Mouse (Mus musculus) embryonic facial prominence, embryonic 13.5 days (tissue): ENCODE results near the gene Gm45716. TPM values are rescaled to one million over a fixed set of nuclear protein-coding genes. Genes with fewer than 3 reads are reported as not detected.

Experiments used
- ATAC-seq: fragments of 200-750 bp; cut with Nextera tagmentation; 2 replicates; pipeline ENCODE4 v1.8.0; 2017; ENCODE audit warnings: low read depth; ENCODE audit not compliant: insufficient number of reproducible peaks, insufficient read depth, low FRiP score, low TSS enrichment
- H3K27ac ChIP-seq: fragments of 300-500 bp; sonication (generic); 2 replicates; pipeline ENCODE4 v1.5.1; 2015; ENCODE audit warnings: moderate library complexity, mild to moderate bottlenecking, inconsistent platforms
- H3K27me3 ChIP-seq: fragments of 300-500 bp; sonication (generic); 2 replicates; pipeline ENCODE4 v1.6.1; 2015; ENCODE audit warnings: mild to moderate bottlenecking, inconsistent platforms
- H3K36me3 ChIP-seq: fragments of 300-500 bp; sonication (generic); 2 replicates; pipeline ENCODE4 v1.6.1; 2015; ENCODE audit warnings: mild to moderate bottlenecking, inconsistent platforms
- H3K4me1 ChIP-seq: fragments of 300-500 bp; sonication (generic); 2 replicates; pipeline ENCODE4 v1.6.1; 2015; ENCODE audit warnings: inconsistent platforms
- H3K4me2 ChIP-seq: fragments of 300-500 bp; sonication (generic); 2 replicates; pipeline ENCODE4 v1.6.1; 2015; ENCODE audit warnings: moderate library complexity, mild to moderate bottlenecking, inconsistent platforms
- H3K4me3 ChIP-seq: fragments of 300-500 bp; sonication (generic); 2 replicates; pipeline ENCODE4 v1.5.1; 2015; ENCODE audit warnings: mild to moderate bottlenecking, inconsistent platforms
- H3K9ac ChIP-seq: fragments of 300-500 bp; sonication (generic); 2 replicates; pipeline ENCODE4 v1.6.1; 2015; ENCODE audit warnings: mild to moderate bottlenecking, inconsistent platforms
- H3K9me3 ChIP-seq: fragments of 300-500 bp; sonication (generic); 2 replicates; pipeline ENCODE4 v1.6.1; 2016; ENCODE audit warnings: inconsistent platforms
- WGBS: fragments of 180-500 bp; shearing (Covaris S2); methylation state at CpG from one replicate; pipeline ENCODE4 v1.1.7; 2015; ENCODE audit warnings: mixed read lengths; 5-methylcytosine and 5-hydroxymethylcytosine counted together
- polyA plus RNA-seq: library from polyadenylated mRNA; unstranded; fragments of >200 nt; fragmentation: Nextera tagmentation; extraction: Ambion mirVana; gene quantifications from 2 replicates; pipeline ENCODE4 v1.2.1, GENCODE M21; 2015

Gm45716 gene
- polyA plus RNA-seq, 1 experiment from 2014 or later = 11.5 TPM

DNA sequence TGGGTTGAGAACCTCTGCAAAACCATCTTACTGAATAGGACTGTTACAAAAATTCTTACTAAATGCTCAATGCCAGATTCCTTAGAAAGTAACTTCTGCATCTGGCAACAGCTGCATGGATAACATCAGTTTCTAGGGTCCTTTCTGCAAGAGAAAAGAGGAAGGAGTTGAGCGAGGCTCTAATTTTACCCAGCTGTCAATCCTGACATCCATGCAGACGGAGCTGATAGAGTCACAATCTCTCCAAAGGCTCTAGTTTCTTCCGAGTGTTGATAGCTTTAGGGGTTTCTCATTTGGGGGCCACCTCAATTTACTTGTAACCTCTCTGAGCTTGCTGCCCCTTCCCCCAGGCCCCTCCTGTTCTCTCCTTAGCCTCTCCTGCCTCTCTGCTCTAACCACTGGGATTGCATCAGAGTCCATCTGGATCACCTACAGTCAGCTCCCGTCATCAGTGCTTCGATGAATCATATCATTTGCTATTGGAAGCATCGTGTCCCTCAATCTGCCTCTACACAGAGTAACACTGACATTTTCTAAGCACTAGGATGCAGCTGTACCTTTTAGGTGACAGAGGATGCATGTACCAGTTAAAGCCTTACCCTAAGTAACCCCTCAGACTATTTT lies 32.7 kb downstream of the Gm45716 start:
- Histone ChIP-seq H3K4me1 (peaks cover 17% of the 10 kb centered on the region), H3K27ac (peak overlapping the region; percentile 49), H3K9me3 (no peaks in the 10 kb centered on the region), H3K4me2 (no peak overlapping the region), H3K9ac (no peak overlapping the region), H3K36me3 (no peaks in the 10 kb centered on the region), H3K4me3 (no peak overlapping the region), H3K27me3 (no peaks in the 10 kb centered on the region)
- WGBS = 38% methylated on average over 6 of the region's 6 CpGs
- ATAC-seq = no peak

DNA sequence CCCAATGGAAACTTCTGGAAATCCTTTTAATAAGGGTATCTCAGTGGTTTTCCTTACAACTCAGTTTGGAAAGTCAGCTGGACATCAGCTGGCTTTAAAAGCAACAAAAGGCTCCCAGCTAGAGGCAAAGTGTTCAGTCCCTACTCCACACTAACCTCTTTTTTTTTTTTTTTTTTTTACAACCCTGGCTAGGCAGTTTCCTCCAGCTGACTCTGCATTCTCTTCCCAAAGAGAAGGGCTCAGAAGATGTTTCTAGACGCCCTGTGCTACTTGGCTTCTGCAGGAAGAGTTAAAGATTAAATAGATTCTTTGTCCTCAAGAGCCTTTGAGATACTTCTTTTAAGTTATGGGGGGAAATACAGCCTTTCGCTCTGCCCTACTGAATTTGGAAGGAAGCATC lies 33.3 kb downstream of the Gm45716 start:
- Histone ChIP-seq H3K4me1 (peaks cover 17% of the 10 kb centered on the region), H3K4me3 (no peak overlapping the region), H3K9ac (no peak overlapping the region), H3K27me3 (no peaks in the 10 kb centered on the region), H3K4me2 (no peak overlapping the region), H3K27ac (0 out of 2 replicates have a peak overlapping the region, but pooled peaks have one; percentile 49), H3K36me3 (no peaks in the 10 kb centered on the region), H3K9me3 (no peaks in the 10 kb centered on the region)
- no peak for ATAC-seq
- WGBS = 16% methylated on average over 2 of the region's 2 CpGs

DNA sequence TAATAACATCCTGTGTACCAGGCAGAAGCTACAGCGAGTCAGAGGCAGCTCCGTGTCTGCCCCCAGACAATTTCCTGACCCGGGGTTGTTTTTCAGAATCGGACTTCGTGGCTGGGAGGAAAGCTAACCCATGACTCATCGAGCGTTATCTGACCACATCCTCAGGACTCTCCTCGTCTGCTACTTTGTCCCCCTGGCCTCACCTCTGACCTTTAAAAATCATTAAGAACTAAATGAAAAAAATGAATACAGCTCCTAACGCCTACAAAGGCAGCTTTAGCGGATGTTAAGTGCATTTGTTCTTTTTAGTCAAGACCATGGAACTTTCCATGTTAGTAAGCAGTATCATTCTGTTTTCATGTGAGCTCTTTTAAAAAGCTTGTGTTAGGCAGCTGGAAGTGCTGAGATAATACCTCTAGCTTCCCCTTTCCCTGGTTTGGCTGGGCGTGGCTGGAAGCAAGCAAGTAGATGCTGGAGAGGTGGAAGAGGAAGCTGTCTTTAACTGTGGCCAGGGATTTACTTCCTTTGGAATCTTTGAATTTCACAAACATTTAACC lies 37.5 kb downstream of the Gm45716 start:
- H3K4me1 ChIP-seq = peaks cover 16% of the 10 kb centered on the region
- H3K4me3 ChIP-seq = no peak overlapping the region
- WGBS = 51% methylated on average over 11 of the region's 11 CpGs
- no peaks in the 10 kb centered on the region for H3K9me3 ChIP-seq
- no peak for ATAC-seq
- H3K9ac ChIP-seq = no peak overlapping the region
- H3K27ac ChIP-seq = no peak overlapping the region
- no peaks in the 10 kb centered on the region for H3K36me3 ChIP-seq
- H3K27me3 ChIP-seq = no peaks in the 10 kb centered on the region
- no peak overlapping the region for H3K4me2 ChIP-seq

DNA sequence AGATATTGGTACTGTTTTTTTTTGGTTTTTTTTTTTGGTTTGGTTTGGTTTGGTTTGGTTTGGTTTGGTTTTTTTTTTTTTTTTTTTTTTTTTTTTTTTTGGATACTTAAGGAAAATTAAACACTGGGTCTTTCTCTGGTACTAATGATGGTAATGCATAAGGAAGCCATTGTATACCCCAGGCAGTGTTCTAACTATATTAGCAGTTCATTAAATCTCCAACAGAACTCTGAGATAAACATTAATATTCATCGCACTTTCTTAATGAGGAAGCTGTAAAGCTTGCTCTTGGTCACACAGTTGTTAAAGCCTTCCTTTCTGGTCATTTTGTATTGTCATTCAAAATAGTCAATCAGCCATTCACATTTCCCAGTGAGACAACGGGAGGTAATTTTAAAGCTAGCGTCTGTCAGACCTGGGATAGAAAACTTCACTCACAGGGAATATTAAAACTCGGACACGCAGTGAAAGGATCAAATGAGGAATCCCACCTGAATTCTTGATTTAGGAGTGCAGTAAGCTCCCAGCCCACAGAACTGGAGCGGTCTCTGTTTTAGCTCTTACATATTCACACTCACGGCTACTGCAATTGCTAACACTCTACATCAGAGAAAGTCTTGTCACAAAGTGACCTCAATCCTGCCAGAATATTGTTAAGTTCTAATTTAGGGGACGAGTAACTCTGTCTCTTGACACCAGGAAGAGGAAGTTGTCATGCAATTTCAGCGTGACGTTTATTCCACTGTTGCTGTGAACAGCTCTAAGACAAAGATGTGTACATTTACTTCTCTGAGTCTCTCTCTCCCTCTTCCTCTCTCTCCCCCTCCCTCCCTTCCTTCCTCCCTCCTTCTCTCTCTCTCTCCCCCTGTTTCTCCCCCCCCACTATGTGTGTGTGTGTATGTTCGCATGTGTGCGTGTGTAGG lies 39.8 kb downstream of the Gm45716 start:
- Histone ChIP-seq H3K27me3 (no peaks in the 10 kb centered on the region), H3K9ac (no peak overlapping the region), H3K36me3 (no peaks in the 10 kb centered on the region), H3K9me3 (no peaks in the 10 kb centered on the region), H3K4me3 (no peak overlapping the region), H3K4me1 (0 out of 2 replicates have a peak, but pooled peaks cover 11% of the 10 kb centered on the region), H3K27ac (no peak overlapping the region), H3K4me2 (no peak overlapping the region)
- no peak for ATAC-seq
- WGBS = 64% methylated on average over 12 of the region's 12 CpGs

DNA sequence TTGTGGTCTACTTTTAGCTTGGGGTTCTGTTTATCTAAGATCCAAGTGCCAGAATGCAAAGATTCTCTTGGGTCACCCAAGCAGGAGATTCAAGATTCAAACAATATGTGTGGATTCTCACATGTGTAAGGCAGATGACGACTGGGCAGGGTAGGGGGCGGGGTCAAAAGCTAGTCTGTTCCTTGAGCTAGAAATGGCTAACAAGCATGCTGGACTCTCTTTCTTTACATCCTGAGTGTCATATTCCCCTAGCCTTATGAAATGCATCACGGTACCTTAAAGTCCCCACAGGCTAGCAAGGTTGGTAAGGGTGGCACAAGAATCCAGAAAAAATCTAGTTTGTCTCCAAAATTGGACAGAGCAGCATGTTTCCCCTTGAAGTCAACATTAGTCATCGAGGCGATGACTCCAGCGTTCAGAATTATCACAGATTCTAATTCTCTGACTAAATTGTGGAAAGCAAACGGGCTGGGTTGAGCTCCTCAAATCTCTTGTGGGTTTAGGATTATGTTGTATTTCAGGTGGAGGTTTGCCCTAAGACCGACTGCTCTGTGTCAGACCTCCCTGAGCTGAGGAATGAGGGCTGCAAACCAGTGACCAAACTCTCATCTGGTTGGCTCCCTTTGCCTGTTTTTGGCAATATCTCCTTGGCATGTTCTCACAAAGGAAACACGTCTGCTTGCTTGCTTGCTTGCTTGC lies 40.9 kb downstream of the Gm45716 start:
- 0 out of 2 replicates have a peak, but pooled peaks cover 11% of the 10 kb centered on the region for H3K4me1 ChIP-seq
- no peaks in the 10 kb centered on the region for H3K27me3 ChIP-seq
- H3K4me3 ChIP-seq = no peak overlapping the region
- ATAC-seq = no peak
- no peak overlapping the region for H3K27ac ChIP-seq
- no peak overlapping the region for H3K9ac ChIP-seq
- H3K4me2 ChIP-seq = no peak overlapping the region
- H3K9me3 ChIP-seq = no peaks in the 10 kb centered on the region
- 69% methylated on average over 9 of the region's 9 CpGs for WGBS
- H3K36me3 ChIP-seq = no peaks in the 10 kb centered on the region

DNA sequence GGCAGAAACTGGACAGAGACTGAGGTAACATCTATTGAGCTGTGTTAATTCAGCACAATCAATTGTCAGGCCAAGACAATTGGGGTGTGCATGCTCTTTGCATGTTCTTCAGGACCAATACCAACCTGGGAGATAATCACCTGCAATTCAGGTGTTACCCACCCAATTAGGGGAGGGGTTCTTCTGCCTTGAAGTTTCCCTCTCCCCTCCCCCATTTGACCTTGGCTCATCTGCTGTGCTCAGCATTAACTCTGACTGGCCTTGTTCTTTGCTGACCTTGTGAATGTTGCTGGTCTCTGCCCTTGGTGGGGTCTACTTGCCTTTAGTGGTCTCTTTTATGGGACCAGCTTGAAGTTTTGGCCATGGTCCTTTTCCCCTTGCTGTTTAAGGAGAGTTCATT lies 42.3 kb downstream of the Gm45716 start:
- H3K4me2 ChIP-seq = no peak overlapping the region
- no peaks in the 10 kb centered on the region for H3K9me3 ChIP-seq
- H3K4me1 ChIP-seq = 0 out of 2 replicates have a peak, but pooled peaks cover 11% of the 10 kb centered on the region
- H3K4me3 ChIP-seq = no peak overlapping the region
- H3K36me3 ChIP-seq = no peaks in the 10 kb centered on the region
- no peaks in the 10 kb centered on the region for H3K27me3 ChIP-seq
- H3K27ac ChIP-seq = no peak overlapping the region
- ATAC-seq = no peak
- no peak overlapping the region for H3K9ac ChIP-seq

DNA sequence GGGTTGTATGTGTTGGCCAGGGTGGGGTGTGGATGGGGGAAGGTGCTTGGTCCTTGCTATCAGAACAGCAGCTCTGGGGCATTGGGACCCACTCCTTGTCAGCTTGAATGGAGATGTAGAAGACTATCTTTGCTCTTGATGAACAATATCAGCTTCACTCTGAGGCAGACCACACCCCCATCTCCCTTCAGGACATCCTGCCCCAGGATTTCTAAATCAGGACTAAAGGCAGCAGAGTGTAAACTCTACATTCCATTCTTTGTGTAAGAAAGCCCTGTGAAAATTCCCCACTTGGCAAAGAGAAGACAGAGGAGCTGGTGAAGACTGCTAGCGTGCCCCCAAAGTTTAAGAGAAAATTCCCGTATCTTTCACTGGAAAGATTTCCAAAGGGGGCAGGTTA lies 43.2 kb downstream of the Gm45716 start:
- Histone ChIP-seq H3K4me1 (0 out of 2 replicates have a peak, but pooled peaks cover 11% of the 10 kb centered on the region), H3K36me3 (no peaks in the 10 kb centered on the region), H3K4me3 (no peak overlapping the region), H3K27ac (no peak overlapping the region), H3K9me3 (no peaks in the 10 kb centered on the region), H3K9ac (no peak overlapping the region), H3K27me3 (no peaks in the 10 kb centered on the region), H3K4me2 (no peak overlapping the region)
- WGBS = 65% methylated on average over 2 of the region's 2 CpGs
- ATAC-seq = no peak

DNA sequence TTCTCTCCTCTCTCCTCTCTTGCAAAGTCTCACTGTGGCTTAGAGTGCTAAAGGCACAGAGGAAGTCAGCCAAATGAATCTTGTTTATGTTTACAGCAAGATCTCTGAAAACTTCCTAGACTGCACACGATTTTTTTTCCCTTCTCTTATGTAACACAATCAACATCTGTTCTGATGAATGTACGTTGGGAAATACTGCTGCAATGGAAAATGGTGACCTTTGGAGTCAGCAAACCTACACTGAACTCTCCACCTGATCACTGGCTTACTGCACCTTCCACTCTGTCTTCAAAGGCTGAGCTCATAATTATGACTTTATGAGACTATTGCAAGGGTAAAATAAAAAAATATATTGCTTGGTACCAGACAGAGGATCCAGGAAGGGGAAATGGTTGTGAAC lies 44.1 kb downstream of the Gm45716 start:
- 0 out of 2 replicates have a peak, but pooled peaks cover 11% of the 10 kb centered on the region for H3K4me1 ChIP-seq
- H3K4me3 ChIP-seq = no peak overlapping the region
- WGBS = 47% methylated on average over 2 of the region's 2 CpGs
- ATAC-seq = no peak
- no peaks in the 10 kb centered on the region for H3K9me3 ChIP-seq
- no peak overlapping the region for H3K4me2 ChIP-seq
- no peak overlapping the region for H3K27ac ChIP-seq
- H3K27me3 ChIP-seq = no peaks in the 10 kb centered on the region
- H3K9ac ChIP-seq = no peak overlapping the region
- H3K36me3 ChIP-seq = no peaks in the 10 kb centered on the region

DNA sequence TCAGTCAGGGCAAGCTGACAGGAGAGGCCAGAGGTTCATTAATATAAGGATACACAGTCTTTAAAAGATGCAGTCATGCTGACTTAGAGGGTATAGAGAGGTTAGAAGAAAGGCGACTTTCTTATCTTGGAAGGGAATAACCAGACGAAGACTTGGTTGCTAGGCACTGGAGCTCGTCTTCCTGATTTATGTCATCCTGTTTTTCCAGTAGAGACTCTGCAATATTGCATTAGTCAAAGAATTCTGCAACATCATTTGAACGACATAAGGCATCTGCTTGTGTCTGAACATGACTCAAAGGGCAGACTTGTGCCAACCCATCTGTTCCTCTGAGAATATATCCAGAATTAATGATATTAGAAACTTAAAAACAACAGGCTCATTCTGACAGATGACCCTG lies 45.2 kb downstream of the Gm45716 start:
- WGBS = 58% methylated on average over 4 of the region's 4 CpGs
- H3K4me1 ChIP-seq = 0 out of 2 replicates have a peak, but pooled peaks cover 11% of the 10 kb centered on the region
- no peak for ATAC-seq
- H3K9me3 ChIP-seq = no peaks in the 10 kb centered on the region
- no peak overlapping the region for H3K4me2 ChIP-seq
- H3K4me3 ChIP-seq = no peak overlapping the region
- no peak overlapping the region for H3K9ac ChIP-seq
- no peak overlapping the region for H3K27ac ChIP-seq
- H3K27me3 ChIP-seq = no peaks in the 10 kb centered on the region
- H3K36me3 ChIP-seq = no peaks in the 10 kb centered on the region

DNA sequence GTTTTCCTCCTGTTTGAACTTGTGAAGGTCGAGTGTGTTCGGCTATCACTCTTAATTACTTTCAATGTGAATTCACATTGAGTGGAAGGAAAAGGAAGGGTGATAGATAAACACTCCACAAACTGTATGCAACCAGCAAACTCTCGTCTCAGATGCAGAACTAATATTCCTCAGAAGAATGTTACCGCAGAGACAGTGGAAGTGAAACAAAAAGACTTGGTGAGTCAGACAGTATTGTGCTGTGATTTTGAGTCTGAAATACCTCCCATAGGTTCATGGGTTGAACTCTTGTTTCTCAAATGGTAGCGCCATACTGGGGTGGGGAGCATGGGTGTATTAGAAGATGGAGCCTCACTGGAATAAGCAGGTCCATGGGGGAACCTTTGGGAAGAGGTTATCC lies 47.7 kb downstream of the Gm45716 start:
- 77% methylated on average over 5 of the region's 5 CpGs for WGBS
- Histone ChIP-seq H3K27me3 (no peaks in the 10 kb centered on the region), H3K9ac (no peak overlapping the region), H3K4me3 (no peak overlapping the region), H3K27ac (no peak overlapping the region), H3K36me3 (no peaks in the 10 kb centered on the region), H3K9me3 (no peaks in the 10 kb centered on the region), H3K4me2 (no peak overlapping the region), H3K4me1 (0 out of 2 replicates have a peak, but pooled peaks cover 10% of the 10 kb centered on the region)
- no peak for ATAC-seq

DNA sequence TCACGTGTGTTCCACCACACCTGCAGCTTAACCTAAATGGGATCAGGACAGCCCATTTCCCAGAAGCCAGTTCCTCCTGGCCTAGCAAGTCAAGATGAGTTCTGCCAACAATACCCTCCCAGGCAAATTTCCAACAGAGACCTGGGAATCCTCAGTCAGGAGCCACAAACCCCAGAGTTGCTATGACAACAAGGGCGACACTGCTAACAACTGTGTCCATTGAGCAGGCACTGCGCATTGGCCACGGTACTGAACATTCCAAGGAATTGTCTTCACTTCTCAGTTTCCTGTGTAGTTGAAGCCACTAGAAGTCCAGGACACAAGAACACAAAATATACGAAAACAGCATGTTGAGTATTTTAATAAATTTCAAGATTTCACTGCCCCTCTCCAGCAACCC lies 50.1 kb downstream of the Gm45716 start:
- Histone ChIP-seq H3K36me3 (no peaks in the 10 kb centered on the region), H3K9ac (no peak overlapping the region), H3K9me3 (no peaks in the 10 kb centered on the region), H3K4me1 (peaks cover 9% of the 10 kb centered on the region; the same call in 1 of the 2 replicates), H3K27ac (no peak overlapping the region), H3K4me2 (no peak overlapping the region), H3K27me3 (no peaks in the 10 kb centered on the region), H3K4me3 (no peak overlapping the region)
- WGBS = 60% methylated on average over 5 of the region's 5 CpGs
- ATAC-seq = no peak
